Mouse (Mus musculus) heart, adult 2 months (tissue): Measurements from ENCODE around the gene Cpped1.

Source experiments
- CTCF ChIP-seq: fragments of 200-600 bp; IDR thresholded peaks from 2 replicates; pipeline ENCODE4 v1.8.1; 2022; ENCODE audit warnings: antibody characterized with exemption, mild to moderate bottlenecking, moderate library complexity
- EP300 ChIP-seq: fragments of 200-500 bp; IDR thresholded peaks from 2 replicates; pipeline ENCODE4 v1.6.1; 2011; ENCODE audit warnings: low read depth, low read length, control low read depth; ENCODE audit not compliant: insufficient read depth
- POLR2A ChIP-seq: fragments of 200-500 bp; IDR thresholded peaks from 2 replicates; pipeline ENCODE4 v1.6.1; 2011; ENCODE audit warnings: mild to moderate bottlenecking, low read depth, low read length, control low read depth; ENCODE audit not compliant: insufficient read depth

DNA sequence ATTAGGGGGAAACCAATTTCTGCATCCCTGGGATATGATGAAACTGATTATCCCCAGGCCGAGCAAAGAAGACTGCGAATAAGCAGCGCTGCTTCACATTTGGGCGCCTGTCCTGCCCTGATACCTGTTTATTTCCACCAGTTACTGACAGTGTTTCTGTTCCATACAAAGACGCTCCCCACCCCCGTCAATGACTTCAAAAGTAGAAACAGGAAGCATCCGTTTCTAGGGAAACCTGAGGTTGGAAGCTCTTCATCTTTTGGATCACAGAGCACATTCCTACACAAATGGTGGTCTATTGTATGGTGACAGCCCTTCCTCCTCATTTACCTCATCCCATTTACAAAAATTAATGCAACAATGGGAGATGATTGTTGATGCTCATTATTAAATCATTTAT is 84.4 kb downstream of the Cpped1 start:
- TF ChIP-seq CTCF (no peak), EP300 (no peak), POLR2A (no peak)
